Mouse (Mus musculus) heart, embryonic 11.5 days (tissue): ENCODE results near the gene Myo1g. TPM values are rescaled to one million over a fixed set of nuclear protein-coding genes. Genes with fewer than 3 reads are reported as not detected.

Experiments
- ATAC-seq: fragments of 200-750 bp; cut with Nextera tagmentation; replicated peaks from 2 replicates; pipeline ENCODE4 v1.8.0; 2017; ENCODE audit warnings: moderate library complexity; ENCODE audit not compliant: insufficient number of reproducible peaks, low FRiP score, low TSS enrichment
- H3K27ac ChIP-seq: fragments of 300-500 bp; sonication (generic); 2 replicates; pipeline ENCODE4 v1.5.1; 2014; ENCODE audit warnings: mild to moderate bottlenecking, low read depth, low read length
- H3K27me3 ChIP-seq: fragments of 300-500 bp; sonication (generic); 2 replicates; pipeline ENCODE4 v1.6.1; 2014; ENCODE audit warnings: mild to moderate bottlenecking, low read length, mixed read lengths; ENCODE audit not compliant: control insufficient read depth, insufficient read depth
- H3K36me3 ChIP-seq: fragments of 300-500 bp; sonication (generic); 2 replicates; pipeline ENCODE4 v1.6.1; 2014; ENCODE audit warnings: mild to moderate bottlenecking, low read length, moderate library complexity, mixed read lengths; ENCODE audit not compliant: control insufficient read depth, insufficient read depth
- H3K4me1 ChIP-seq: fragments of 300-500 bp; sonication (generic); 2 replicates; pipeline ENCODE4 v1.6.1; 2014; ENCODE audit warnings: low read length; ENCODE audit not compliant: control insufficient read depth, insufficient read depth
- H3K4me2 ChIP-seq: fragments of 300-500 bp; sonication (generic); 2 replicates; pipeline ENCODE4 v1.6.1; 2014; ENCODE audit warnings: mild to moderate bottlenecking, moderate library complexity
- H3K4me3 ChIP-seq: fragments of 300-500 bp; sonication (generic); 2 replicates; pipeline ENCODE4 v1.5.1; 2014; ENCODE audit warnings: low read depth, low read length
- H3K9ac ChIP-seq: fragments of 300-500 bp; sonication (generic); 2 replicates; pipeline ENCODE4 v1.6.1; 2014; ENCODE audit warnings: mild to moderate bottlenecking, low read depth, low read length, moderate library complexity
- H3K9me3 ChIP-seq: fragments of 300-500 bp; sonication (generic); replicated peaks from 2 replicates; pipeline ENCODE4 v1.6.1; 2016; ENCODE audit warnings: low read length; ENCODE audit not compliant: control insufficient read depth
- WGBS: fragments of 180-500 bp; shearing (Covaris S2); extraction: QIAGEN DNeasy Blood & Tissue Kit; methylation state at CpG from one replicate; pipeline ENCODE4 v1.1.7; 2014; ENCODE audit not compliant: insufficient replicate concordance; 5-methylcytosine and 5-hydroxymethylcytosine counted together
- polyA plus RNA-seq: library from polyadenylated mRNA; unstranded; fragments of >200 nt; fragmentation: Nextera tagmentation; extraction: Ambion mirVana; gene quantifications from 2 replicates; pipeline ENCODE4 v1.2.1, GENCODE M21; 2014

Myo1g gene
- polyA plus RNA-seq, 1 experiment from 2014 or later = 0.72 TPM

GRCm38 (mm10) chr11:6487496-6487895, 33.3 kb downstream of the Myo1g start:
- Histone ChIP-seq H3K4me2 (no peak overlapping the region), H3K27me3 (no peaks in the 10 kb centered on the region), H3K27ac (peak overlapping the region; percentile 29; the same call in 1 of the 2 replicates), H3K4me3 (no peak overlapping the region), H3K36me3 (no peaks in the 10 kb centered on the region), H3K9ac (no peak overlapping the region), H3K4me1 (peaks cover 5% of the 10 kb centered on the region; the same call in 1 of the 2 replicates), H3K9me3 (no peaks in the 10 kb centered on the region)
- WGBS = 35% methylated on average over 7 of the region's 7 CpGs
- no peak for ATAC-seq

- no peak for ATAC-seq
- Histone ChIP-seq H3K27ac (peak overlapping the region; percentile 29; the same call in 1 of the 2 replicates), H3K4me2 (no peak overlapping the region), H3K27me3 (no peaks in the 10 kb centered on the region), H3K36me3 (no peaks in the 10 kb centered on the region), H3K9ac (no peak overlapping the region), H3K4me1 (peaks cover 5% of the 10 kb centered on the region; the same call in 1 of the 2 replicates), H3K4me3 (no peak overlapping the region), H3K9me3 (no peaks in the 10 kb centered on the region)
- WGBS = 62% methylated on average over 6 of the region's 6 CpGs
These were observed 33.8 kb downstream of the Myo1g start for GRCm38 (mm10) chr11:6486916-6487315.

DNA sequence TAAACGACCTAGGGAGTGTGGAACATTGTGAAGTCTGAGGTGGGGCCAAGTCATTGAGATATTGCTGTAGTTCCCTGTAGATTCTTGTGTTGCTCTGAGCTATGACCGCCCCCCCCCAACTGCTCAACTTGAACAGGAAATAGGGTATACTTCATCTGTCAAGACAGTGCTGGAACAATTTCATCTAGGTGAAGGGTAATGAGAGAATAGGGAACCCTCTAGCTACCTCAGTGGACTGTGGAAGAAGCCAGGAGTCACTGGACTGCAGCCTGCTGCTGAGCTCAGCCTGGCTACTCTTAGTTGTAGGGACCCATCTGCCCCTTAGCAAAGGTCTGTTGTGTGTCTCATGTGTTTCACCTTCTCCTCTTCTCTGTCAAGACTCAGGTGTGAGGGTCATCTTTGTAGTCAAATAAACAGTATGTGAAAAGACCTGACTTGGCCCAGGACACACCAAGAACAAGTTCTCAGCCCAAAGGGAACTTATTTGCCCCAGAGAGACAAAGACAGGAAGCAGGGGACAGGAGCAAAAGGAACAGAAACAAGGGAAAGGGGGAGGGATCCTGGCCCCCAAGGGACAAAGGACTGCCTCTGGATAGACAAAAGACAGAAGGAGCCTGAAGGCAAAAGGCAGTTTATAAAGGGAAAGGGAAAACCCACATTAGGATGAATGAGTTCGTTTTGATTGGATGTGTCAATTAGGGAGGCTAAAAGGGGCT, 36.4 kb downstream of the Myo1g start:
- H3K4me3 ChIP-seq = no peak overlapping the region
- H3K9me3 ChIP-seq = no peaks in the 10 kb centered on the region
- H3K9ac ChIP-seq = no peak overlapping the region
- H3K27me3 ChIP-seq = no peaks in the 10 kb centered on the region
- no peak overlapping the region for H3K27ac ChIP-seq
- no peak overlapping the region for H3K4me2 ChIP-seq
- no peak for ATAC-seq
- H3K4me1 ChIP-seq = peaks cover 5% of the 10 kb centered on the region; the same call in 1 of the 2 replicates
- H3K36me3 ChIP-seq = no peaks in the 10 kb centered on the region
- WGBS = 52% methylated on average over 3 of the region's 3 CpGs

- Histone ChIP-seq H3K4me3 (no peak overlapping the region), H3K4me2 (no peak overlapping the region), H3K4me1 (peaks cover 5% of the 10 kb centered on the region; the same call in 1 of the 2 replicates), H3K36me3 (no peaks in the 10 kb centered on the region), H3K9me3 (no peaks in the 10 kb centered on the region), H3K27ac (no peak overlapping the region), H3K9ac (no peak overlapping the region), H3K27me3 (no peaks in the 10 kb centered on the region)
- WGBS = 50% methylated on average over 2 of the region's 2 CpGs
- ATAC-seq = no peak
These were observed 37.7 kb downstream of the Myo1g start for GRCm38 (mm10) chr11:6483103-6483502.

- ATAC-seq = no peak
- Histone ChIP-seq H3K27me3 (no peaks in the 10 kb centered on the region), H3K9ac (no peak overlapping the region), H3K4me3 (no peak overlapping the region), H3K36me3 (no peaks in the 10 kb centered on the region), H3K4me1 (peaks cover 5% of the 10 kb centered on the region; the same call in 1 of the 2 replicates), H3K27ac (no peak overlapping the region), H3K4me2 (no peak overlapping the region), H3K9me3 (no peaks in the 10 kb centered on the region)
- WGBS = 72% methylated on average over 6 of the region's 6 CpGs
These were observed 39.0 kb downstream of the Myo1g start for GRCm38 (mm10) chr11:6481669-6482185.

DNA sequence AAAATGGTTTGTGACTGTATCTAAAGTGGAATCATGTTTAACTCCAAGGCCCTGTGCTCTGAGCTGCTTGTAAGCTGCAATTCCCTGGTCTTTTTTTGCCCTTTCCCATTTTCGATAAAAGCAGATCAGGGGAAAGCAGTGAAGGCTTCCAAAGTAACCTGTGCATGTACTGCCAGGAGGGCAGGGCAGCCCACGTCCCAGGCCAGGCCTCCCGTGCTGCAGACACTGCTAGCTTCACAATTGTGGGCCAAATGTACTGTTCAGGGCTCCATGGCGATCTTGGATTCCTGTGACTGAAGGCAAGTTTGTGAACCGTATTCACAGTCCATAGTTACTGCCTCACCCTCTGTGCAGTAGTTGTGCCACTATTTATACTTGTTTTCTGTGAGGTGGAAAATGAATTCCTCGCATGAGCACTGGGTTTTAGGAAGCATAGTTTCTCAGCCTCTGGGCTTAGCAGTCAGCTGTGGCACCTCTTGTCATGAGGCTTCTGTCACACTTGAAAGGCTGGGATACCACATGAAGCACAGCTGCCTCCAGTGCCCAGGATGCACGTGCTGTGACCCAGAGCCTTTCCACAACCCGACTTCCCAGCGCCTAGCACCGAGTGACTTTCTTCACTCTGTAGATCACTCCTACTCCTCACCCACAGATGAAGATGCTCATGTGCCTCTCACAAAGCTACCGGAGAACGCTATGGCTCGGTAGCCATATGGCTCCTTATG, 39.9 kb downstream of the Myo1g start:
- peaks cover 5% of the 10 kb centered on the region; the same call in 1 of the 2 replicates for H3K4me1 ChIP-seq
- no peak overlapping the region for H3K4me3 ChIP-seq
- no peaks in the 10 kb centered on the region for H3K27me3 ChIP-seq
- H3K4me2 ChIP-seq = no peak overlapping the region
- no peaks in the 10 kb centered on the region for H3K9me3 ChIP-seq
- H3K36me3 ChIP-seq = no peaks in the 10 kb centered on the region
- no peak overlapping the region for H3K27ac ChIP-seq
- WGBS = 76% methylated on average over 13 of the region's 13 CpGs
- ATAC-seq = no peak
- no peak overlapping the region for H3K9ac ChIP-seq

GRCm38 (mm10) chr11:6480191-6480590, 40.6 kb downstream of the Myo1g start:
- Histone ChIP-seq H3K9me3 (no peaks in the 10 kb centered on the region), H3K27ac (no peak overlapping the region), H3K9ac (no peak overlapping the region), H3K4me2 (no peak overlapping the region), H3K36me3 (no peaks in the 10 kb centered on the region), H3K4me1 (peaks cover 5% of the 10 kb centered on the region; the same call in 1 of the 2 replicates), H3K27me3 (no peaks in the 10 kb centered on the region), H3K4me3 (no peak overlapping the region)
- ATAC-seq = no peak
- 66% methylated on average over 7 of the region's 7 CpGs for WGBS

GRCm38 (mm10) chr11:6479231-6479630, 41.5 kb downstream of the Myo1g start:
- ATAC-seq = no peak
- Histone ChIP-seq H3K4me1 (peaks cover 8% of the 10 kb centered on the region; the same call in 1 of the 2 replicates), H3K36me3 (no peaks in the 10 kb centered on the region), H3K9me3 (no peaks in the 10 kb centered on the region), H3K4me3 (no peak overlapping the region), H3K4me2 (no peak overlapping the region), H3K27me3 (no peaks in the 10 kb centered on the region), H3K9ac (no peak overlapping the region), H3K27ac (no peak overlapping the region)
- 80% methylated on average over 2 of the region's 2 CpGs for WGBS
